Mouse (Mus musculus) C2C12 (cell line): ENCODE data around the gene Sfxn2. TPM values are rescaled to one million over a fixed set of nuclear protein-coding genes. Genes with fewer than 3 reads are reported as not detected.

ENCODE experiments used
- H3K27me3 ChIP-seq: one replicate; pipeline ENCODE4 v1.6.1; 2011; ENCODE audit not compliant: control insufficient read depth, insufficient read depth, insufficient read length
- H3K36me3 ChIP-seq: one replicate; pipeline ENCODE4 v1.6.1; 2011; ENCODE audit not compliant: control insufficient read depth, insufficient read depth
- H3K4me3 ChIP-seq: one replicate; pipeline ENCODE4 v1.5.1; 2011; ENCODE audit warnings: mild to moderate bottlenecking, control low read depth; ENCODE audit not compliant: poor library complexity, insufficient read depth, severe bottlenecking
- H3K79me2 ChIP-seq: one replicate; pipeline ENCODE4 v1.6.1; 2011; ENCODE audit not compliant: control insufficient read depth, insufficient read depth
- H3K79me3 ChIP-seq: one replicate; pipeline ENCODE4 v1.6.1; 2011; ENCODE audit warnings: low read depth, control low read depth
- H3ac ChIP-seq: one replicate; pipeline ENCODE3; 2011; ENCODE audit warnings: low read depth; ENCODE audit not compliant: control insufficient read depth, insufficient read length
- CEBPB ChIP-seq: IDR thresholded peaks from one replicate; pipeline ENCODE4 v1.6.1; 2011; ENCODE audit warnings: low read depth, mild to moderate bottlenecking, control low read depth, moderate library complexity
- CTCF ChIP-seq: IDR thresholded peaks from one replicate; pipeline ENCODE4 v1.5.1; 2011; ENCODE audit not compliant: control insufficient read depth, insufficient read depth, insufficient read length
- FOSL1 ChIP-seq: IDR thresholded peaks from one replicate; pipeline ENCODE4 v1.8.0; 2011; ENCODE audit warnings: mild to moderate bottlenecking, low read length; ENCODE audit not compliant: poor library complexity, insufficient read depth, severe bottlenecking
- MAX ChIP-seq: IDR thresholded peaks from one replicate; pipeline ENCODE4 v1.6.1; 2011; ENCODE audit warnings: mild to moderate bottlenecking, control low read depth
- MYOD1 ChIP-seq: IDR thresholded peaks from one replicate; pipeline ENCODE4 v1.6.1; 2011; ENCODE audit warnings: low read depth; ENCODE audit not compliant: control insufficient read depth, insufficient read length
- MYOG ChIP-seq: IDR thresholded peaks from one replicate; pipeline ENCODE4 v1.6.1; 2011; ENCODE audit not compliant: control insufficient read depth, insufficient read length; ENCODE audit errors: extremely low read depth
- USF1 ChIP-seq: IDR thresholded peaks from one replicate; pipeline ENCODE4 v1.6.1; 2011; ENCODE audit warnings: low read depth, mild to moderate bottlenecking, control low read depth, moderate library complexity
- polyA plus RNA-seq: library from polyadenylated mRNA; unstranded; fragments of >200 nt; fragmentation: generic; extraction: Trizol; gene quantifications from one replicate; pipeline ENCODE4 v1.2.1, GENCODE M21; 2012; ENCODE audit warnings: missing spikeins

Gene Sfxn2
- polyA plus RNA-seq, 1 experiment, result 1.4 TPM

DNA sequence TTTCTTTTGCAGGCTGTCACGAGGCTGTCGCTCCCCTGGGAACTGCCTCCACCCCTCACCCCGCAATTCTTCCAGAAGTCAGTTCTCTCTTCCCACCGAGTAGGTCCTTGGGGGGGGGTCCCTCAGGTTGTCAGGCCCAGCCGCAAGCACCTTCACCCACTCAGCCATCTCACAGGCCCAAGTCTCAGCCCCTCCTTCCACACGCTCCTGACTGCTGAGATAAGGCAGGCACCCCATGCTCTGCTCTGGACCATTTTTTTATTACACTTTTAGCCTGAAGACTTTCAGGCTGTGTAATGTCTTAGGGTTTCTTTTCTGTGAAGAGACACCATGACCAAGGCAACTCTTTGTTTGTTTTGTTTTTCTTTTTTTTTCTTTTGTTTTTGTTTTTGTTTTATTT lies 64.4 kb downstream of the Sfxn2 start:
- Histone ChIP-seq H3K79me3 (peaks cover 4% of the 10 kb centered on the region), H3K27me3 (no peaks in the 10 kb centered on the region), H3K36me3 (peaks cover 3% of the 10 kb centered on the region), H3K4me3 (no peak overlapping the region), H3ac (no peak overlapping the region), H3K79me2 (peaks cover 26% of the 10 kb centered on the region)
- TF ChIP-seq CTCF, result no peak
- no peak for TF ChIP-seq MAX
- no peak for TF ChIP-seq FOSL1
- TF ChIP-seq MYOG, result no peak
- no peak for TF ChIP-seq CEBPB

DNA sequence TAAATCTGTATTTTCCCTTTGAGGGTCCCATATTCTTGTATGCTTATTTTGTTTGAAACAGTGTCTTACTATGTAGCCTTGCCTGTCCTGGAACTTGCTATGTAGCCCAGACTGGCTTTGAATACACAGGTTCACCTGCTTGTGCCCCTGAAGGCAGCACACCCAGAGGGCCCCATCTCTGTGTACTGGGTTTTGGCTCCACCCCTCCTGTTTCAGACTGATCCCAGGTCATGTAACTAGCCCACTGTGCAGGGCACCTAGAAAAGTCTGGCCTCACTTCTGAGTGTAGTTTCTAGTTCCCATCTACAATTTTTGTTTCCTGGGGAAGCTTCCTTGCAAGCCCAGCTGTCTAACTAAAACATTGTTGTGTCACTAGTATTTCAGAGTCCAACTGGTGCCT lies 65.9 kb downstream of the Sfxn2 start:
- no peaks in the 10 kb centered on the region for H3K27me3 ChIP-seq
- peaks cover 3% of the 10 kb centered on the region for H3K36me3 ChIP-seq
- no peak overlapping the region for H3ac ChIP-seq
- peaks cover 35% of the 10 kb centered on the region for H3K79me2 ChIP-seq
- no peak for TF ChIP-seq MYOG
- no peak for TF ChIP-seq FOSL1
- no peak for TF ChIP-seq MYOD1
- TF ChIP-seq CTCF, result no peak
- no peak for TF ChIP-seq USF1
- TF ChIP-seq MAX, result no peak
- no peak for TF ChIP-seq CEBPB
- H3K79me3 ChIP-seq, result peaks cover 4% of the 10 kb centered on the region
- H3K4me3 ChIP-seq, result no peak overlapping the region

DNA sequence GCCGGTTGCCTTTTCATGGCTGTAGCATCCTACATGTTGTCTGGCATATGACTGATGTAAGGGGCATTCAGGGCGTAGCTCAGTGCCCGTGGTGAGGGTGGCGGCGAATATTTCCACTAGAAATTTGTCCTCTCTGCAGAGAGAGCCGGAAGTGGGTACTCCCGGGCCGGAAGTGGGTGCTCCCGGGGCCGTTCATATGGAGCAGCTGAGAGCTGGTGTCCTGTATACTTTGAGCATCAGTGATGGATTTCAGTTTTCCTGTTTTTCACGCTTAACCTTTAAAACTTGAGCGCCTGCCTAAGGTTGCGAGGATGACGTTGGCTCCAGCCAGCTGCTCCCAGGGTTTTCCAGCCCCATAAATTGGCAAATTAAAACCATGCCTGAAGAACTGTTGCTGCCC lies 66.3 kb downstream of the Sfxn2 start:
- no peak for TF ChIP-seq MAX
- no peak for TF ChIP-seq USF1
- no peak for TF ChIP-seq CEBPB
- no peak for TF ChIP-seq FOSL1
- no peak for TF ChIP-seq MYOD1
- H3K27me3 ChIP-seq, result no peaks in the 10 kb centered on the region

DNA sequence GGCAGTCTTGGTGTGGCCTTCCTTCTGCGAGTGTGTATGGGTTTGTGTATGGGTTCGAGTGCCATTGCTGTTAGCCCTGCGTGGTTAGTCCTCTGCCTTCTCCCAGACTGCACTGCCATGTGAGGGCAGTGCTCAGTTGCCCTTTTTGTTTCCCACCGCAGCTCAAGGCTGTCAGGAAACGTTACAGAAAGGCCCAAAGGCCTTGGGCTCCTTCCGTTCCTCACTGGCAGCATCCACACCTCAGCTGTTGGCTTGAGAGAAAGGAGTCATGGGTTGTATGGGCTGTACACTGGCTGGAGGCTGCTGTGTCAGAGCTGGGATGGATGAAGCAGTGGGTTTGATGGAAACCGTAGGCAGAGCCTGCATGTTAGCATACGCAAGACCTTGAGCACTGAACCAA lies 67.6 kb downstream of the Sfxn2 start:
- TF ChIP-seq CEBPB (no peak), USF1 (no peak), CTCF (no peak), FOSL1 (no peak)

More for the DNA sequence above, 66.3 kb downstream of the Sfxn2 start:
- H3ac ChIP-seq, result no peak overlapping the region
- H3K36me3 ChIP-seq, result peaks cover 3% of the 10 kb centered on the region
- no peak overlapping the region for H3K4me3 ChIP-seq
- peaks cover 34% of the 10 kb centered on the region for H3K79me2 ChIP-seq
- peaks cover 7% of the 10 kb centered on the region for H3K79me3 ChIP-seq

DNA sequence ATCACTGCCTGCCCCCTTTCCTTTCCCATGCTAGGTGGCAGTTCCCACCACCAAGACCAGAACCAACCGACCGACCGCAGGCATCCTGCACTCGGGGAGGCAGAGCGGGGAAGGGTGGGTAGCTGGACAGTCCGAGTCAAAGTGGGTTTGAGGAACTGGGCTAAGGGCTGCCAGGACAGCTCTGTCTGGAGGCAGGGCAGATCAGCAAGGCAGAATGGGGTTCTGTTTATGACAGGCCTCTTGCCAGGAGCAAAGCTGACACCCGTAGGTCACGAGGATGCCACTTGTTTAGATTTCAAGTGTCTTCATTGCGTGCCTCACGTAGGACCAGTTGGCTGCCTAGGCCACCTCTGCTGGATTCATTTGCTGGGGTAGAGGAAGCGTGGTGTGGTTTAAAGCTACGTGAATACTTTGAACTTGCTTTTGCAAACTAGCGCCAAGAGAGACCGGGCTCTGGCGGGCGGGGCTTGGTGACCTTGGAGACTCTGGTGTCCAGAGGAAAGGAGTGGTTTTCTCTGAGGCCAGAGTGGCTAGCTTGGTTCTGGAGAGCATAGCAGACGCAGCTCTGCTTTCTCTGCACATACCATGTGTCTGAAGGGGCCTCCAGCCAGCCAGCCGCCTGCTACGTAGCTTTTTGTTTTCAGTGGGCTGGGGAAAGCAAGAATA lies 68.4 kb downstream of the Sfxn2 start:
- H3K4me3 ChIP-seq, result no peak overlapping the region
- no peaks in the 10 kb centered on the region for H3K27me3 ChIP-seq
- H3ac ChIP-seq, result no peak overlapping the region
- H3K79me2 ChIP-seq, result peaks cover 34% of the 10 kb centered on the region
- TF ChIP-seq USF1, result no peak
- TF ChIP-seq CEBPB, result no peak
- TF ChIP-seq MYOG, result no peak
- TF ChIP-seq MYOD1, result no peak
- no peak for TF ChIP-seq FOSL1
- no peak for TF ChIP-seq MAX
- no peak for TF ChIP-seq CTCF
- peaks cover 7% of the 10 kb centered on the region for H3K79me3 ChIP-seq
- H3K36me3 ChIP-seq, result no peaks in the 10 kb centered on the region

More for the DNA sequence above, 67.6 kb downstream of the Sfxn2 start:
- Histone ChIP-seq H3K27me3 (no peaks in the 10 kb centered on the region), H3K36me3 (no peaks in the 10 kb centered on the region), H3K79me3 (peaks cover 7% of the 10 kb centered on the region), H3K79me2 (peaks cover 34% of the 10 kb centered on the region), H3ac (no peak overlapping the region), H3K4me3 (no peak overlapping the region)

DNA sequence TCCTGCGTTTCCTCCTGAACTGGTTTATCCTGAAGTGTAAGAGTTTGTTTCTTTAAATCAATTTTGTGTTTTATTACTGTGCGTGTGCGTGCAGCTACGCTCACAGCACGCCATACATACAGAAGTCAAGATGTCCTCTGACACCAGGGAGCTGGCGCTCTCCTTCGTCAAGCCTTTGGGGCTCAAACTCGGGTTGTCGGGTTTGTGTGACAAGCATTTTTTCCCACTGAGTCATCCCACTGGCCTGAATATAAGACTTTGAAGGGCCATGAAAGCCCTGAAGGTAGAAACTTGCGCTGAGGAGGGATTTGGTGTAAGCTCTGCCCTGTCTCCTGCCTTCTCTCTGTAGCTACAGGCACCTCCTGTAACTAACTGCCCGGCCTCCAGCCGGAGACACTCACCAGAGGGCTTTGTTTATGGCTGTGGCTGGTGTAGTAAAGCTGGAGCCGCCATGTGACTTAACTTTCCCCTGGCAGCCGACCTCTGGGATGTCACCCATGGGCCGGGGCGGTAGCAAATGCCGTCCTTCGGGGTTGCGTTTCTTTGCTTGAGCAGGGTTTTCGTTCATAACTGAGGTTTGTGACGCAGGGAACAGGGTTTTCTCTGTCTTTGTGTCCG lies 69.1 kb downstream of the Sfxn2 start:
- Histone ChIP-seq H3K79me3 (peaks cover 7% of the 10 kb centered on the region), H3K79me2 (peaks cover 34% of the 10 kb centered on the region), H3ac (no peak overlapping the region), H3K27me3 (no peaks in the 10 kb centered on the region), H3K36me3 (no peaks in the 10 kb centered on the region), H3K4me3 (no peak overlapping the region)
- TF ChIP-seq CEBPB (no peak), FOSL1 (no peak), MAX (no peak), USF1 (no peak), CTCF (no peak), MYOD1 (no peak), MYOG (no peak)
